Mouse (Mus musculus): ENCODE data around the gene Pcnx2.

GRCm38 (mm10) chr8:125866125-125866524 is 32.0 kb downstream of the Pcnx2 start:
- TF ChIP-seq GATA1 (IDR thresholded peaks at IDR 0.05; ENCODE audit: borderline replicate concordance, low read length) (no peak), FLI1 (IDR thresholded peaks at IDR 0.05; ENCODE audit: low read length) (no peak)
